Mouse (Mus musculus) liver, embryonic 12.5 days (tissue): ENCODE results near the gene Sik2. TPM values are rescaled to one million over a fixed set of nuclear protein-coding genes. Genes with fewer than 3 reads are reported as not detected.

Experiments
- ATAC-seq: fragments of 200-750 bp; cut with Nextera tagmentation; 2 replicates; pipeline ENCODE4 v1.8.0; 2017; ENCODE audit warnings: moderate number of reproducible peaks, mild to moderate bottlenecking, moderate library complexity
- H3K27ac ChIP-seq: fragments of 300-500 bp; sonication (generic); 2 replicates; pipeline ENCODE4 v1.5.1; 2016; ENCODE audit warnings: mild to moderate bottlenecking
- H3K27me3 ChIP-seq: fragments of 300-500 bp; sonication (generic); replicated peaks from 2 replicates; pipeline ENCODE4 v1.6.1; 2016; ENCODE audit warnings: mild to moderate bottlenecking, moderate library complexity
- H3K36me3 ChIP-seq: fragments of 300-500 bp; sonication (generic); 2 replicates; pipeline ENCODE4 v1.6.1; 2016; ENCODE audit warnings: mild to moderate bottlenecking, moderate library complexity
- H3K4me1 ChIP-seq: fragments of 300-500 bp; sonication (generic); 2 replicates; pipeline ENCODE4 v1.6.1; 2016
- H3K4me2 ChIP-seq: fragments of 300-500 bp; sonication (generic); 2 replicates; pipeline ENCODE4 v1.6.1; 2016; ENCODE audit warnings: mild to moderate bottlenecking, moderate library complexity
- H3K4me3 ChIP-seq: fragments of 300-500 bp; sonication (generic); 2 replicates; pipeline ENCODE4 v1.5.1; 2016; ENCODE audit warnings: mild to moderate bottlenecking, moderate library complexity
- H3K9ac ChIP-seq: fragments of 300-500 bp; sonication (generic); 2 replicates; pipeline ENCODE4 v1.6.1; 2016; ENCODE audit warnings: mild to moderate bottlenecking, moderate library complexity
- H3K9me3 ChIP-seq: fragments of 300-500 bp; sonication (generic); replicated peaks from 2 replicates; pipeline ENCODE4 v1.6.1; 2016; ENCODE audit warnings: mild to moderate bottlenecking, moderate library complexity
- WGBS: fragments of 180-500 bp; shearing (Covaris S2); methylation state at CpG from one replicate; pipeline ENCODE4 v1.1.7; 2016; ENCODE audit not compliant: insufficient replicate concordance; 5-methylcytosine and 5-hydroxymethylcytosine counted together
- polyA plus RNA-seq: library from polyadenylated mRNA; unstranded; fragments of >200 nt; fragmentation: Nextera tagmentation; extraction: Ambion mirVana; gene quantifications from 2 replicates; pipeline ENCODE4 v1.2.1, GENCODE M21; 2016

The Sik2 gene
- 12.3 and 14.5 TPM in 2 replicates for polyA plus RNA-seq

DNA sequence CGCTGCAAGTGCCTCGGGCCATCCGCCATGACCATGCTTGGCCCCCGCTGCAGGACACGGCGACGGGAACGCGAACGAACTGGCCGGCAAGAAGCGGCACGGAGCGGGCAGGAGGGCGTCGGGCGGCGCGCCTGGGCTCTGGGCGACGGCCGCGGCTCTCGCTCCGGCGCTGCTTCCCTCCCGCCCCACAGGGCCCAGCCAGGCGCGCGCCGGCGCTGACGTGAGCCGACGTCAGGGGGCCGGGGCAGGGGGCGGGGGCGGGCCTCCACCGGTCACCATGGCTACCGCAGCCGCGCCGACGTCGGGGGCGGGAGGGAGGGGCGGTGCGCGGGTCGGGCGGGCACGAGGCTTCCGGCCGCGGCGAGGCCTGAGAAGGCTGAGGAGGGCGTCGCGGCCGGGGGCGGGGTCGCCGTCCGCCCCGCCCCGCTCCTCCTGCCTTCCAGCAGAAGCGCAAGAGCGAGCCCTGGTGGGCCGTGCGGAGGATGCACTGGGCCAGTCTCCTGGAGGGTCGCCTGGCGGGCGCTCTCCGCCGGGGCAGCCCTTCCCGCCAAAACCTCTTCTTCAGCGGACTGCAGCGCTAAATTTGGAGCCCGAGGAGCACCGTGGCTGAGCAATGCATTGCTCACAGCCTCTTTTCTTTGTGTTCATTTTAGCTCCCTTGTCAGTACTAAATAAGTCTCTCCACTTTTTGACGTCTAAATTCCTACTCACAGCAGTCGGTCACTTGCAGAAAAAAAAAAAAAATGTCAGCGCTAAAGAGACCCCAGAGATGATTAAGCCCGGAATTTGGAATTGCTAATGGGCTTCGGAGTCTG is at the start of gene Sik2:
Gene Sik2 (minus strand): TSS at position 233 of the 815 bp plus-strand sequence.
- under 1% methylated on average over 51 of the region's 85 CpGs for WGBS
- Histone ChIP-seq H3K27ac (peak within 1 kb of the TSS; percentile 96), H3K4me2 (peak within 1 kb of the TSS; percentile 87), H3K9me3 (no peaks in the 10 kb centered on the region), H3K4me3 (peak within 1 kb of the TSS; percentile 83), H3K4me1 (peaks cover 28% of the 10 kb centered on the region), H3K36me3 (no peaks in the 10 kb centered on the region), H3K9ac (peak within 1 kb of the TSS; percentile 96), H3K27me3 (no peaks in the 10 kb centered on the region)
- ATAC-seq = peak; percentile 95

DNA sequence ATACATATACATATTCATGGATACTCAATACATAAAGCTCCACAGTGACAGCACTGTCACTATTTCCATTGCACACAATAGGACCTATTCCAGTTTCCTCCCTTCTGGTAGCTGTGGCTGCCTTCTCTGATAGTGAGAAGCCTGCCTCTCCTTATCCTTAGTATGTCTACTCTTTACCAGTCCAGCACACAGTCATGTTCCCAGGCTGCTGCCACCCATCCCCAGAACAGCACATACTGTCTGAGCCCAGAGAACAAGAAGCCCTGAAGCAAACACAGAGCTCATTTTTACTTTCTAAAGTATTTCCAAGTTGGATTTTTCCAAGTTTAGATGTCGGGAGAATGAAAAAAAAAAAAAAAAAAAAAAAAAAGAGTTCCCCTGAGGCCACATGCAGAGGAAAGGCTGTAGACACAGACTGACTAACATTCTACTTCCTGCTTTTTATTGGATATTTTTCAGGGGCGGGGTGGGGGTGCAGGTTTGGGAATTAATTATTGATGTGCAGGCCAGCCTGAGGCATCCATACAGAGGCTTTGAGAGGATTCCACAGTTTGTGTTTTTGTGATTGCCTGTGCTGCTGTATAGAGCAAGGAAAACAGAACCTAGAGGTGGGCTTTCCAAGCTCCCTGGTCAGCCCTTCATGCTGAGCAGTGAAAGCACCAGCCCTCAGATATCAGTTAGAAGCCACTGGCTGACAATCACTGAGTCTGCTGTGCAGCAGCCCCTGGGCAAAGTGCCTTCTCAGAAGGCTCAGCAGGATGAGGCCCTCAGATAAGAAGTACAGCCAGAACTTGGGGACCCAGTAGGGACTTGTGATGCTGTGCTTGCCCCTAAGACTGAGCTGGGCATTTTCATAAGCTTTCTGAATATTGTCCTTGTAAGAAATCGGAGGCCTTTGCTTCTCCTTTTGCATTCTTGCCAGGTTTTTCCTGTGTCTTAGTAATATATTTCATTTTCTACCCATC is 47.8 kb upstream of the Sik2 start:
- ATAC-seq = peak; percentile 54
- Histone ChIP-seq H3K27ac (no peak overlapping the region), H3K9me3 (no peaks in the 10 kb centered on the region), H3K27me3 (no peaks in the 10 kb centered on the region), H3K4me1 (peaks cover 11% of the 10 kb centered on the region), H3K9ac (no peak overlapping the region), H3K4me2 (no peak overlapping the region), H3K4me3 (no peak overlapping the region), H3K36me3 (no peaks in the 10 kb centered on the region)
- WGBS = 54% methylated on average over 3 of the region's 3 CpGs

DNA sequence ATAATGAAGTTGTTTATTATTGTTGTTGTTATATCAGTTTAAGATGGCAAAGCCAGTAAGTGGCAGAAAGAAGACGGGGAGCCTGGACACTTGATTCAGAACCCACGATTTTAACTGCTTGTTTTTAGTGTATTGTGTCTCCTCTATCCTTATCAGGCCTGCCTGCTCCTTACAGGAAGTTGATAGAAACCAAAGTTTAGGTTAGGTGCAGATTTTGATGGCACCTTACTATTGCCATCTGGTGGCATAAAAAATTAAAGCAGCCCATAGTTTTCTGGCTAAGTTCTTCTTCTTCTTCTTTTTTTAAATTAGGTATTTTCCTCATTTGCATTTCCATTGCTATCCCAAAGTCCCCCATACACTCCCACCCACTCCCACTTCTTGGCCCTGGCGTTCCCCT is 43.3 kb upstream of the Sik2 start:
- H3K4me2 ChIP-seq = no peak overlapping the region
- H3K4me1 ChIP-seq = peaks cover 10% of the 10 kb centered on the region
- no peak overlapping the region for H3K27ac ChIP-seq
- WGBS = 29% methylated on average over 3 of the region's 3 CpGs
- ATAC-seq = no peak
- no peaks in the 10 kb centered on the region for H3K9me3 ChIP-seq
- H3K4me3 ChIP-seq = no peak overlapping the region
- no peaks in the 10 kb centered on the region for H3K36me3 ChIP-seq
- no peak overlapping the region for H3K9ac ChIP-seq
- no peaks in the 10 kb centered on the region for H3K27me3 ChIP-seq

DNA sequence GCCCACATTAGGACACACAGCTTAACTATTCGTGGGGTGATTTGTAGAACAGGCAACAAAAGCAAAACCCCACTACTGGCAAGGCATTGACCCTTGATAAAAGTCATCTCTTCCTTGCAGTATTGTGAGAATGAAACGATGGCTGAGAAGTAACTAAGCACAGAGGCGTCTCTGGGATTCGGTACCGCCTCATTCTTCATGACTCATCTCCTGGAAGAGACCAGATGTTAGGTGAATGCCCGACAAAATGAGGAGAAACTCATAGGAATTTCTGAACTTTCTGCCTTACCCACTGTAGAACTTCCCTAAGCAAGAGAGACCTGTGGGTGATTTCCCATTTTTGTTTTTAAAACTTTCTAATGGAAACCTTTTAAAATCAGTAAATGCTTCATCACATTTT is 33.3 kb upstream of the Sik2 start:
- H3K36me3 ChIP-seq = no peaks in the 10 kb centered on the region
- H3K27me3 ChIP-seq = no peaks in the 10 kb centered on the region
- H3K4me2 ChIP-seq = no peak overlapping the region
- ATAC-seq = no peak
- no peak overlapping the region for H3K27ac ChIP-seq
- 56% methylated on average over 6 of the region's 6 CpGs for WGBS
- H3K9ac ChIP-seq = no peak overlapping the region
- no peaks in the 10 kb centered on the region for H3K4me1 ChIP-seq
- H3K9me3 ChIP-seq = no peaks in the 10 kb centered on the region
- H3K4me3 ChIP-seq = no peak overlapping the region

DNA sequence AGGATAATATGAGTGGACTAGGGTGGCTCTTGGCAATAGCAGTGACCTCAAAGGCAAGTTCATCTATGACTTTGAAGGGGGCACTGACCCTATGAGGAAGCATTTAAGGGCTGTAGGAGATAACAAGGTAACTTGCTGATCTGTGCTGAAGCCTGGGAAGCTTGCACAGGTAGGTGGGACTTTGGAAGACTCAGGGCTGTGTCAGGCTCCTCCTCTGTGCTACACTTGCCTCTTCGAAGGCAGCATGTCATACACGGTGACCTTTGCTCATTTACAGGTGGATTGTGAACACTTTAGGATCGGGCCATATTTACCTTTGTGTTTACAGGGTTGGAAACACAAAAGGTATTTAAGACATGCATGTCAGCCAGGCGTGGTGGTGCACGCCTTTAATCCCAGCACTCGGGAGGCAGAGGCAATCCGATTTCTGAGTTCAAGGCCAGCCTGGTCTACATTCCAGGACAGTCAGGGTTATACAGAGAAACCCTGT is 32.7 kb upstream of the Sik2 start:
- H3K9ac ChIP-seq = no peak overlapping the region
- WGBS = 74% methylated on average over 7 of the region's 7 CpGs
- no peak overlapping the region for H3K27ac ChIP-seq
- ATAC-seq = no peak
- H3K27me3 ChIP-seq = no peaks in the 10 kb centered on the region
- no peaks in the 10 kb centered on the region for H3K9me3 ChIP-seq
- H3K4me3 ChIP-seq = no peak overlapping the region
- no peaks in the 10 kb centered on the region for H3K36me3 ChIP-seq
- H3K4me1 ChIP-seq = no peaks in the 10 kb centered on the region
- H3K4me2 ChIP-seq = no peak overlapping the region

DNA sequence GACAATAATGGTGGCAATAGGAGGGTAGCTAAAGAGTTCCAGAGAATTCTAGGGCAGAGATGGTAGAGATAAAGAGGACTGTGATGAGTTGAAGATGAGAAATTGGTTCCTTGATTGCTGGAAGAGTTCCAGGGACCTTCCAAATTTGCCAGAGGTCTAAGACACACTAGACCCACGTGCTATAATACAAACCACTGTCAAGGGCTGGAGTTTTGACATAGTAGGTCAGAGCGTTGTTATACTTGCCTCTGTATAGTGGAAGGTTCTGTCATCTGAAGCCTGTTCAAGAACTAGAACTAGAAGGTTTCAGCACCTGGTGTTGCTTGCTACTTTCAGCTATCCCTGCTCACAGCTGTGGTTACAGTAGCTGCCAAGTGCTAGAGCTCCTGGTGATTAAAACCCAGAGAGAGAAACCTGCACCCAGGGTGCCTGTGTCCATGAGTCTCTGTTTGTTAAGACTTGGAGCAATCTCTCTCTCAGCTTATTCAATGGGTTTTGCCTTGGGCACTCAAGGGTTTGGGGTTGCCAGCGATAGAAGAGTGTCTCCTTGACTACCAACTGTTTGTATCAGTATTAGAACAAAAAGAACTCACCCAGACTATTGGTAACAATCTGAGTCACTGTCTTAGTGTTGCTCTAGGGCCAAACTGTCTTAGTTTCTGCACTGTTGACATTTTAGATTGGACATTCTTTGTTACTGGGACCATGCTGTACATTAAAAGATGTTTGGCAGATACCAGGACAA is 24.1 kb upstream of the Sik2 start:
- no peak overlapping the region for H3K4me2 ChIP-seq
- H3K4me1 ChIP-seq = no peaks in the 10 kb centered on the region
- no peak for ATAC-seq
- WGBS = 61% methylated on average over 3 of the region's 3 CpGs
- H3K4me3 ChIP-seq = no peak overlapping the region
- no peak overlapping the region for H3K9ac ChIP-seq
- no peaks in the 10 kb centered on the region for H3K9me3 ChIP-seq
- H3K27me3 ChIP-seq = no peaks in the 10 kb centered on the region
- H3K36me3 ChIP-seq = no peaks in the 10 kb centered on the region
- no peak overlapping the region for H3K27ac ChIP-seq

DNA sequence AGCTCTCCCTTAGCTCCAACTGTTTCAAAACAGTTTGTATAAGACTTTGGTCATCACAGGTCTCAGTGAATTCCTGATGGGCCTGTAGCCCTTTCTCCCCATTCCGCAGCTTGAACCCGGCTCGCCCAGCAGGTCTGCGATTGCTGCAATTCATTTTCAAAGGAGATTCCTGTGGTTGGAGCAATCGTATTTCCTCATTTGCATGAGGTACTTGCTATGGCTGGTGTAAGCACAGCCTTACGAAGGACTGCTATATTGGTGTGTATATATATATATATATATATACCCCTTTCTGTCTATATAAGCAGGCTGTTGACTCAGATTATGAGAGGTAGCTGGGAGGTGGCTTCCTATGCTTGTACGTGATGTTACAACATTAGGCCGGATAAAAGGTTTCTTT is 23.4 kb upstream of the Sik2 start:
- Histone ChIP-seq H3K9me3 (no peaks in the 10 kb centered on the region), H3K4me3 (no peak overlapping the region), H3K27ac (no peak overlapping the region), H3K4me2 (no peak overlapping the region), H3K27me3 (no peaks in the 10 kb centered on the region), H3K36me3 (no peaks in the 10 kb centered on the region), H3K9ac (no peak overlapping the region), H3K4me1 (no peaks in the 10 kb centered on the region)
- 47% methylated on average over 8 of the region's 8 CpGs for WGBS
- no peak for ATAC-seq

DNA sequence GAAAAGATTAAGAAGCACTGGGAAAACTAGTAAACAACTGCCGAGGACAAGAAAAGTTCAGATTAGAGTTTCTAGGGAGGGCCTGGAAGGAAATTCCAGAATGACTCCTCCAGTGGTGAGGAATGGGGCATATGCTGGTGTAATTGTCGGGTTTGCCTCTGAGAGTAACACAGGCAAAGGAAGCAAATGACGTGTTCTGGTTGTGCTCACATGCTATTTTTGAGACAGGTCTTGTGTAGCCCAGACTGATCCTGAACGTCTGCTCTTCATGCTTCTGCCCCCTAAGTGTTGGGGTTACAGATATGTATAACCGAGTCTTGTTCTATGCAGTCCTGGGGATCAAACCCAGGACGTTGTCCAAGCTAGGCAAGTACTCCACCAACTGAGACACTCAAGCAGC is 22.7 kb upstream of the Sik2 start:
- no peak for ATAC-seq
- Histone ChIP-seq H3K4me1 (no peaks in the 10 kb centered on the region), H3K27ac (no peak overlapping the region), H3K9me3 (no peaks in the 10 kb centered on the region), H3K9ac (no peak overlapping the region), H3K4me3 (no peak overlapping the region), H3K36me3 (no peaks in the 10 kb centered on the region), H3K27me3 (no peaks in the 10 kb centered on the region), H3K4me2 (no peak overlapping the region)
- WGBS = 56% methylated on average over 6 of the region's 6 CpGs

DNA sequence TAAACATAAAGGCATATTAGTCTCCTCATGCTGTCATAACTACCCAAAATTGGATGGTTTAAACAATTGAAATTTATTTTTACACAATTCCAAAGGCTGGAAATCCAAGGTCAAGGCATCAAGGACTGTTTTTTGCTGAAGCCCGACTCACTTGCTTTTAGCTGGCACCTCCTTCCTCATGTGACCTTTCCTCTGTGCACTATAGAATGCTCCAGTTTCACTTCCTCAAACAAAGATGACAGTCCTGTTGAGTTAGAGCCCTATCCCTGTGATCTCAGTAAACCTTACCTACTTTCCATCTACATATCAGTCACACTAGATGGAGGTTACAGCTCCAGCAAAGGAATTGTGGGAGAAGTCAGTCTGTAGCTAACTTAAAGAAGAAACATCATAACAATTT is 21.3 kb upstream of the Sik2 start:
- no peak for ATAC-seq
- no peak overlapping the region for H3K4me2 ChIP-seq
- H3K27me3 ChIP-seq = no peaks in the 10 kb centered on the region
- H3K4me1 ChIP-seq = no peaks in the 10 kb centered on the region
- H3K27ac ChIP-seq = no peak overlapping the region
- WGBS = 20% methylated on average over 1 of the region's 1 CpGs
- H3K4me3 ChIP-seq = no peak overlapping the region
- no peaks in the 10 kb centered on the region for H3K36me3 ChIP-seq
- no peaks in the 10 kb centered on the region for H3K9me3 ChIP-seq
- no peak overlapping the region for H3K9ac ChIP-seq

DNA sequence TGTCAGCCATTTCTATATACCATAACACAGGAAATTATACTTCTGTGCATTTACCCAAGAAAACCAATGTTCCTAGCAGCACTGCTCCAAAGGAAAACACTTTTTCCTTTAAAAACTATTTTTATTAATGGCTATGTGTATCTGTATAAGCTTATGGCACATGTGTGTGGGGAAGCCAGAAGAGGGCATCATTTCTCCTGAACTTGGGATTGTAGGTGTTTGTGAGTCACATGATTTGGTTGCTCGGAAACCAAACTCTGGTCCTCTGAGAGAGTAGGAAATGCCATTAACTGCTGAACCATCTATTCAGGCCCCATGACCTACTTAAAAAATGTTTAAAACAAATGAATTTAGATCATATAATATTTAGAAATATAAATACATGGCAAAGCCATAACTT is 18.1 kb upstream of the Sik2 start:
- Histone ChIP-seq H3K27ac (no peak overlapping the region), H3K4me2 (no peak overlapping the region), H3K27me3 (no peaks in the 10 kb centered on the region), H3K4me3 (no peak overlapping the region), H3K36me3 (no peaks in the 10 kb centered on the region), H3K4me1 (no peaks in the 10 kb centered on the region), H3K9ac (no peak overlapping the region), H3K9me3 (no peaks in the 10 kb centered on the region)
- WGBS = 71% methylated on average over 1 of the region's 1 CpGs
- ATAC-seq = no peak

DNA sequence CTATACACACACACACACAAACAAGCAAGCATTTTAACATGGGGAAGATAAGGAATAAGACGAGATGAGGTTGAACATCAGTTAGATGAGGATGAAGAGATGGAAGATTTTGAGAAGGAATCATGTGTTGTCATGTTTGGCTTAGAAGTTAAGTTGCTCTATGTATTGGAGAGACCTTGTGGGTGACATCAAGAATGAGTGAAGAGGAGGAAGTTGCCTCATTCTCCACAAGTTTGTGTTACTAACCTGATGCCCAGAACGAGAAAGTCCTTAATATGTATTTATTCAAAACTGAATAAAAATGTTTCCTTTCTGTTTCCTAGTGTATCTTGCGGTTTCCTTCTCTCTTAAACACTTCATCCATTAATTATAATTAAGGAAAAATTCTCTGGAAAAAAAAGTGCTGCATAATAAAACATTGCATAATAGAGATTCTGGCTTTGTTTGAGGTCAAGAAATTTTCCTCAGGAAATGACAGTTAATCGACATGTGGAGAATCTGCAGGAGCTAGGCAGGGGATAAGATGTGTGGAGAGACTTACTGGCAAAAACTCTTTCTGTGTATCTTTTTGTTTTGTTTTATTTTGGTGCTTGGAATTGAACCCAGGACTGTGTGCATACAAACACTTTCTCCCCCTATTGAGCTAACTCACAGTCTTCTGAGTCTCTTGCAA is 12.4 kb upstream of the Sik2 start:
- Histone ChIP-seq H3K4me2 (no peak overlapping the region), H3K9ac (no peak overlapping the region), H3K27me3 (0 out of 2 replicates have a peak, but pooled peaks cover 11% of the 10 kb centered on the region), H3K9me3 (no peaks in the 10 kb centered on the region), H3K4me1 (0 out of 2 replicates have a peak, but pooled peaks cover 8% of the 10 kb centered on the region), H3K27ac (no peak overlapping the region), H3K36me3 (no peaks in the 10 kb centered on the region), H3K4me3 (no peak overlapping the region)
- no peak for ATAC-seq
- 41% methylated on average over 4 of the region's 4 CpGs for WGBS
